Mouse (Mus musculus): ENCODE results near the gene Pgr.

DNA sequence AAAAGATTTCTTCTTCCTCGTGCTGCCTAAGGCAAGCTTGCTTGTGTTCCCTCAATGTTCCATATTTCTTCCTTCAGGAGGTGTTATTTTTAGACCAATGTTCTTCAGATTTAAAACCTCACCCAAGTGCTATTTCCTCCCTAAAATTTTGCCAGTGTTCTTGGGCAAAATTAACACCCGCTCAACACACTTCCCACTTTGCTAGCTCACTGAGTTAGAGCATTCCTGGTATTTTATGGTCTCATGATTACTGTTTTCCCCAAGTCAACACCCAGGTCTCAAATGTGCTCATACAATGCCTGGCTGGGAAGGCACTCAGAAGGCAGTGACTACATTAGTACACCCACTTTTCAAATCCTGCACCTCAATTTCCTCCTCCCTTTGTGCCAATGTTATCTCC is 27.9 kb downstream of the Pgr start:
- TF ChIP-seq E2F4 (IDR thresholded peaks at IDR 0.05; ENCODE audit: insufficient read depth), result no peak
- TF ChIP-seq USF1 (IDR thresholded peaks at IDR 0.05; ENCODE audit: low read depth), result no peak
- no peak for TF ChIP-seq POLR2A (IDR thresholded peaks at IDR 0.05; ENCODE audit: insufficient read length, low read depth)
- TF ChIP-seq MAX (IDR thresholded peaks at IDR 0.05; ENCODE audit: low read depth), result no peak
- no peak for TF ChIP-seq TCF12 (IDR thresholded peaks at IDR 0.05; ENCODE audit: insufficient read depth, poor library complexity, severe bottlenecking)
- TF ChIP-seq POLR2AphosphoS2 (IDR thresholded peaks at IDR 0.05; ENCODE audit: insufficient read length, low read depth), result no peak
- TF ChIP-seq MYOG (IDR thresholded peaks at IDR 0.05; ENCODE audit: control insufficient read depth in 1 of 3, insufficient read depth in 1 of 3, insufficient read length in 2 of 3, low read depth in 2 of 3), result no peak
- TF ChIP-seq REST (IDR thresholded peaks at IDR 0.05; ENCODE audit: insufficient read depth, insufficient read length), result no peak
